Mouse (Mus musculus) adrenal gland, postnatal 14 days (tissue): ENCODE data around the gene Klk4. TPM values are rescaled to one million over a fixed set of nuclear protein-coding genes. Genes with fewer than 3 reads are reported as not detected.

Source experiments
- DNase-seq: peaks from one replicate; pipeline ENCODE4 v3.0.0; 2021; ENCODE audit warnings: mixed read lengths
- total RNA-seq: library from RNA; stranded (reverse); gene quantifications from 2 replicates; pipeline ENCODE4 v1.2.3, GENCODE M21; 2021

Klk4 gene
- total RNA-seq, 1 experiment from 2014 or later = not detected

- DNase-seq = peak; percentile 81
Observed at GRCm38 (mm10) chr7:43919559-43920451, 38.8 kb downstream of the Klk4 start.

GRCm38 (mm10) chr7:43920582-43920981 is 39.6 kb downstream of the Klk4 start:
- no peak for DNase-seq

- DNase-seq = no peak
Observed at GRCm38 (mm10) chr7:43921087-43921486, 40.1 kb downstream of the Klk4 start.

- no peak for DNase-seq
Observed at GRCm38 (mm10) chr7:43921941-43922340, 41.0 kb downstream of the Klk4 start.

- peak; percentile 21 for DNase-seq
Observed at GRCm38 (mm10) chr7:43925985-43926384, 45.0 kb downstream of the Klk4 start.

- peak; percentile 41 for DNase-seq
Observed at GRCm38 (mm10) chr7:43928521-43928920, 47.6 kb downstream of the Klk4 start.

GRCm38 (mm10) chr7:43932337-43932736 is 51.4 kb downstream of the Klk4 start:
- DNase-seq = no peak

- DNase-seq = no peak
Observed at GRCm38 (mm10) chr7:43933440-43933839, 52.5 kb downstream of the Klk4 start, which contains the start of gene Klk15. Gene Klk15, plus strand, starts transcription at chr7:43933740.

- DNase-seq = no peak
Observed at GRCm38 (mm10) chr7:43934747-43935146, 53.8 kb downstream of the Klk4 start.

Other genes with a start within 250 kb of the Klk4 start
- gene Ceacam18, start 246.5 kb upstream of the Klk4 start, total RNA-seq = 0.22 TPM in 1 of 2 replicates, not detected in the other
- 1.1 and 1.4 TPM in 2 replicates for gene Siglece, start 221.0 kb upstream of the Klk4 start, total RNA-seq
- gene Ctu1, start 209.1 kb upstream of the Klk4 start, total RNA-seq = 9.3 and 10.1 TPM in 2 replicates
- not detected in 2 replicates for gene Klk14, start 190.7 kb upstream of the Klk4 start, total RNA-seq
- not detected in 2 replicates for gene Klk13, start 168.6 kb upstream of the Klk4 start, total RNA-seq
- not detected in 2 replicates for gene Klk12, start 112.3 kb upstream of the Klk4 start, total RNA-seq
- not detected in 2 replicates for gene Klk11, start 106.6 kb upstream of the Klk4 start, total RNA-seq
- 0.26 TPM in 1 of 2 replicates, not detected in the other for gene Klk10, start 100.1 kb upstream of the Klk4 start, total RNA-seq
- not detected in 2 replicates for gene Klk9, start 89.3 kb upstream of the Klk4 start, total RNA-seq
- gene Klk8, start 83.6 kb upstream of the Klk4 start, total RNA-seq = 5.0 and 7.3 TPM in 2 replicates
- not detected in 2 replicates for gene Klk7, start 69.9 kb upstream of the Klk4 start, total RNA-seq
- not detected in 2 replicates for gene Klk6, start 56.7 kb upstream of the Klk4 start, total RNA-seq
- gene Klk5, start 39.2 kb upstream of the Klk4 start, total RNA-seq = not detected in 2 replicates
- not detected in 2 replicates for gene Klk15, start 52.6 kb downstream of the Klk4 start, total RNA-seq
- gene Klk1b8, start 69.5 kb downstream of the Klk4 start, total RNA-seq = not detected in 2 replicates
- gene Klk1b1, start 85.6 kb downstream of the Klk4 start, total RNA-seq = not detected in 2 replicates
- gene Klk1b9, start 94.9 kb downstream of the Klk4 start, total RNA-seq = not detected in 2 replicates
- gene Klk1b11, start 114.7 kb downstream of the Klk4 start, total RNA-seq = not detected in 2 replicates
- gene Klk1b26, start 131.0 kb downstream of the Klk4 start, total RNA-seq = not detected in 2 replicates
- not detected in 2 replicates for gene Klk1b27, start 171.1 kb downstream of the Klk4 start, total RNA-seq
- not detected in 2 replicates for gene Klk1b21, start 221.2 kb downstream of the Klk4 start, total RNA-seq
- gene Klk1b22, start 231.5 kb downstream of the Klk4 start, total RNA-seq = not detected in 2 replicates